Mouse (Mus musculus): ENCODE results near the gene Card11. TPM values are rescaled to one million over a fixed set of nuclear protein-coding genes. Genes with fewer than 3 reads are reported as not detected.

The Card11 gene
- polyA plus RNA-seq, 1 experiment from 2014 or later: not detected

- H3K4me3 ChIP-seq (ENCODE audit: low read depth, low read length): no peak overlapping the region
Observed at GRCm38 (mm10) chr5:141004078-141004763, 3.8 kb upstream of the Card11 start.

GRCm38 (mm10) chr5:140999178-140999672 lies 1.2 kb downstream of the Card11 start:
- WGBS: 87% methylated on average over 7 of the region's 7 CpGs
- no peaks in the 10 kb centered on the region for H3K4me1 ChIP-seq (ENCODE audit: control insufficient read depth, insufficient read depth, low read length)
- ATAC-seq: no peak

More at GRCm38 (mm10) chr5:141004078-141004763, 3.8 kb upstream of the Card11 start:
- Histone ChIP-seq H3K9ac (ENCODE audit: low read length) (no peak overlapping the region), H3K36me3 (ENCODE audit: control insufficient read depth, insufficient read depth, low read length) (no peaks in the 10 kb centered on the region), H3K4me1 (ENCODE audit: control insufficient read depth, insufficient read depth, low read length) (no peaks in the 10 kb centered on the region), H3K4me2 (ENCODE audit: low read length) (no peak overlapping the region), H3K9me3 (replicated peaks; ENCODE audit: control insufficient read depth, low read length) (no peaks in the 10 kb centered on the region), H3K27ac (ENCODE audit: low read depth, low read length) (no peak overlapping the region), H3K27me3 (replicated peaks; ENCODE audit: control insufficient read depth, insufficient read depth, low read length) (no peaks in the 10 kb centered on the region)
- DNase-seq (ENCODE audit: low spot score): no peak
- no peak for ATAC-seq
- 92% methylated on average over 3 of the region's 3 CpGs for WGBS

GRCm38 (mm10) chr5:140997767-140998166 lies 2.6 kb downstream of the Card11 start:
- no peaks in the 10 kb centered on the region for H3K27me3 ChIP-seq (replicated peaks; ENCODE audit: control insufficient read depth, insufficient read depth, low read length)

More at GRCm38 (mm10) chr5:140999178-140999672, 1.2 kb downstream of the Card11 start:
- Histone ChIP-seq H3K27me3 (replicated peaks; ENCODE audit: control insufficient read depth, insufficient read depth, low read length) (no peaks in the 10 kb centered on the region), H3K27ac (ENCODE audit: low read depth, low read length) (no peak overlapping the region), H3K9me3 (replicated peaks; ENCODE audit: control insufficient read depth, low read length) (no peaks in the 10 kb centered on the region), H3K36me3 (ENCODE audit: control insufficient read depth, insufficient read depth, low read length) (no peaks in the 10 kb centered on the region), H3K9ac (ENCODE audit: low read length) (no peak overlapping the region), H3K4me3 (ENCODE audit: low read depth, low read length) (no peak overlapping the region), H3K4me2 (ENCODE audit: low read length) (no peak overlapping the region)
- DNase-seq (ENCODE audit: low spot score): no peak

GRCm38 (mm10) chr5:140992093-140993070 lies 8.0 kb downstream of the Card11 start:
- no peaks in the 10 kb centered on the region for H3K36me3 ChIP-seq (ENCODE audit: control insufficient read depth, insufficient read depth, low read length)
- H3K9me3 ChIP-seq (replicated peaks; ENCODE audit: control insufficient read depth, low read length): no peaks in the 10 kb centered on the region
- no peak overlapping the region for H3K4me3 ChIP-seq (ENCODE audit: low read depth, low read length)
- no peak overlapping the region for H3K27ac ChIP-seq (ENCODE audit: low read depth, low read length)
- no peak for DNase-seq (ENCODE audit: low spot score)
- no peak for ATAC-seq
- no peaks in the 10 kb centered on the region for H3K27me3 ChIP-seq (replicated peaks; ENCODE audit: control insufficient read depth, insufficient read depth, low read length)
- H3K4me1 ChIP-seq (ENCODE audit: control insufficient read depth, insufficient read depth, low read length): no peaks in the 10 kb centered on the region
- no peak overlapping the region for H3K4me2 ChIP-seq (ENCODE audit: low read length)
- WGBS: 81% methylated on average over 11 of the region's 11 CpGs
- H3K9ac ChIP-seq (ENCODE audit: low read length): no peak overlapping the region

More at GRCm38 (mm10) chr5:140997767-140998166, 2.6 kb downstream of the Card11 start:
- 76% methylated on average over 4 of the region's 4 CpGs for WGBS
- Histone ChIP-seq H3K9me3 (replicated peaks; ENCODE audit: control insufficient read depth, low read length) (no peaks in the 10 kb centered on the region), H3K36me3 (ENCODE audit: control insufficient read depth, insufficient read depth, low read length) (no peaks in the 10 kb centered on the region), H3K4me1 (ENCODE audit: control insufficient read depth, insufficient read depth, low read length) (no peaks in the 10 kb centered on the region), H3K4me2 (ENCODE audit: low read length) (no peak overlapping the region), H3K9ac (ENCODE audit: low read length) (no peak overlapping the region), H3K4me3 (ENCODE audit: low read depth, low read length) (no peak overlapping the region), H3K27ac (ENCODE audit: low read depth, low read length) (no peak overlapping the region)
- DNase-seq (ENCODE audit: low spot score) (no peak), ATAC-seq (no peak)

- DNase-seq (ENCODE audit: low spot score) (no peak), ATAC-seq (no peak)
- H3K9me3 ChIP-seq (replicated peaks; ENCODE audit: control insufficient read depth, low read length): no peaks in the 10 kb centered on the region
- H3K4me1 ChIP-seq (ENCODE audit: control insufficient read depth, insufficient read depth, low read length): no peaks in the 10 kb centered on the region
- no peak overlapping the region for H3K4me2 ChIP-seq (ENCODE audit: low read length)
- no peak overlapping the region for H3K9ac ChIP-seq (ENCODE audit: low read length)
- no peaks in the 10 kb centered on the region for H3K36me3 ChIP-seq (ENCODE audit: control insufficient read depth, insufficient read depth, low read length)
- no peak overlapping the region for H3K27ac ChIP-seq (ENCODE audit: low read depth, low read length)
- no peak overlapping the region for H3K4me3 ChIP-seq (ENCODE audit: low read depth, low read length)
- 87% methylated on average over 9 of the region's 9 CpGs for WGBS
- H3K27me3 ChIP-seq (replicated peaks; ENCODE audit: control insufficient read depth, insufficient read depth, low read length): no peaks in the 10 kb centered on the region
Observed at GRCm38 (mm10) chr5:140985311-140986050, 14.9 kb downstream of the Card11 start.

GRCm38 (mm10) chr5:140981370-140981805 lies 19.0 kb downstream of the Card11 start:
- Histone ChIP-seq H3K4me2 (ENCODE audit: low read length) (no peak overlapping the region), H3K9me3 (replicated peaks; ENCODE audit: control insufficient read depth, low read length) (no peaks in the 10 kb centered on the region), H3K27ac (ENCODE audit: low read depth, low read length) (no peak overlapping the region), H3K4me3 (ENCODE audit: low read depth, low read length) (no peak overlapping the region), H3K36me3 (ENCODE audit: control insufficient read depth, insufficient read depth, low read length) (no peaks in the 10 kb centered on the region), H3K27me3 (replicated peaks; ENCODE audit: control insufficient read depth, insufficient read depth, low read length) (no peaks in the 10 kb centered on the region), H3K4me1 (ENCODE audit: control insufficient read depth, insufficient read depth, low read length) (no peaks in the 10 kb centered on the region), H3K9ac (ENCODE audit: low read length) (no peak overlapping the region)
- ATAC-seq: no peak
- WGBS: 19% methylated on average over 6 of the region's 6 CpGs
- no peak for DNase-seq (ENCODE audit: low spot score)

GRCm38 (mm10) chr5:140980783-140981182 lies 19.6 kb downstream of the Card11 start:
- Histone ChIP-seq H3K4me3 (ENCODE audit: low read depth, low read length) (no peak overlapping the region), H3K9me3 (replicated peaks; ENCODE audit: control insufficient read depth, low read length) (no peaks in the 10 kb centered on the region), H3K27ac (ENCODE audit: low read depth, low read length) (no peak overlapping the region), H3K4me2 (ENCODE audit: low read length) (no peak overlapping the region), H3K4me1 (ENCODE audit: control insufficient read depth, insufficient read depth, low read length) (no peaks in the 10 kb centered on the region), H3K27me3 (replicated peaks; ENCODE audit: control insufficient read depth, insufficient read depth, low read length) (no peaks in the 10 kb centered on the region), H3K9ac (ENCODE audit: low read length) (no peak overlapping the region), H3K36me3 (ENCODE audit: control insufficient read depth, insufficient read depth, low read length) (no peaks in the 10 kb centered on the region)
- 85% methylated on average over 5 of the region's 5 CpGs for WGBS
- no peak for ATAC-seq
- no peak for DNase-seq (ENCODE audit: low spot score)

GRCm38 (mm10) chr5:140980051-140980450 lies 20.3 kb downstream of the Card11 start:
- H3K36me3 ChIP-seq (ENCODE audit: control insufficient read depth, insufficient read depth, low read length): no peaks in the 10 kb centered on the region
- H3K4me1 ChIP-seq (ENCODE audit: control insufficient read depth, insufficient read depth, low read length): no peaks in the 10 kb centered on the region
- WGBS: 88% methylated on average over 2 of the region's 2 CpGs
- ATAC-seq (no peak), DNase-seq (ENCODE audit: low spot score) (no peak)
- H3K4me3 ChIP-seq (ENCODE audit: low read depth, low read length): no peak overlapping the region
- H3K27me3 ChIP-seq (replicated peaks; ENCODE audit: control insufficient read depth, insufficient read depth, low read length): no peaks in the 10 kb centered on the region
- H3K9ac ChIP-seq (ENCODE audit: low read length): no peak overlapping the region
- no peak overlapping the region for H3K27ac ChIP-seq (ENCODE audit: low read depth, low read length)
- H3K9me3 ChIP-seq (replicated peaks; ENCODE audit: control insufficient read depth, low read length): no peaks in the 10 kb centered on the region
- no peak overlapping the region for H3K4me2 ChIP-seq (ENCODE audit: low read length)

All from forebrain, embryonic 14.5 days (tissue).